Mouse (Mus musculus): ENCODE measurements at regions not wholly inside any gene's neighbourhood (a gene's known extent, or its start where the extent isn't known, plus 50 kb on each side); places are given as distances from the start of the nearest gene placed in this dataset.

DNA sequence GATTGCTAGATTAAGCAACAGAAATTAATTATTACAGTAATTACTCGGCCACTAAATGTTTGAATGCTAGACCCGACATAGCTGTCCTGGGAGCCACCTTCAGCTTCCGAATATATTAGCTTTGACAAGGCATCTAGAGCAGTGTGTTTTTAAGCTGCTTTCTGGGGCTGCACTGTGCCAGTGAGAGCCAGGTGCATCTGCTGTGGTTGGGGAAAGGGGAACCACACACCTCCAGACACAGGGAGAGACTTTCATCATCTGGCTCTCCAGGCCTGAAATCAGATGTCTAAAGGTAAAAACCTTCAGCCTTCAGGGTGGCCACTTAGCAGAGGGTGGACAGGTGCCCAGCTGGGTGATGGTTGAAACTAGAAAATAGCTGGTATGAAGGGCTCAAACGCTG, 171.4 kb downstream of the Ttc8 start:
- TF ChIP-seq POLR2A (IDR thresholded peaks at IDR 0.05; ENCODE audit: control insufficient read depth, extremely low read depth, insufficient read depth, low read length, poor library complexity) (no peak), CTCF (IDR thresholded peaks at IDR 0.05; ENCODE audit: borderline replicate concordance, control insufficient read depth, extremely low read depth, insufficient read depth, low read length, poor library complexity) (no peak)

All from thymus, adult 2 months (tissue).